Mouse (Mus musculus) yolk sac, embryonic 10.5 days (tissue): ENCODE results near the gene Zfp709.
"Not testable (repeated sequence)": the region's sequence is repeated elsewhere in the genome, so short reads cannot be mapped to it uniquely, and the experiment has no call there.

Experiments
- DNase-seq: peaks from one replicate; pipeline ENCODE4 v3.0.0-alpha.2; 2017; ENCODE audit warnings: low spot score

Gene Zfp709

GRCm38 (mm10) chr8:71925791-71926190 lies 44.0 kb downstream of the Zfp709 start:
- no peak for DNase-seq

GRCm38 (mm10) chr8:71926551-71926950 lies 44.7 kb downstream of the Zfp709 start:
- DNase-seq = no peak

- no peak for DNase-seq
Observed at GRCm38 (mm10) chr8:71927779-71928178, 46.0 kb downstream of the Zfp709 start.

- not testable (repeated sequence) for DNase-seq
Observed at GRCm38 (mm10) chr8:71938037-71938436, 56.2 kb downstream of the Zfp709 start.

DNA sequence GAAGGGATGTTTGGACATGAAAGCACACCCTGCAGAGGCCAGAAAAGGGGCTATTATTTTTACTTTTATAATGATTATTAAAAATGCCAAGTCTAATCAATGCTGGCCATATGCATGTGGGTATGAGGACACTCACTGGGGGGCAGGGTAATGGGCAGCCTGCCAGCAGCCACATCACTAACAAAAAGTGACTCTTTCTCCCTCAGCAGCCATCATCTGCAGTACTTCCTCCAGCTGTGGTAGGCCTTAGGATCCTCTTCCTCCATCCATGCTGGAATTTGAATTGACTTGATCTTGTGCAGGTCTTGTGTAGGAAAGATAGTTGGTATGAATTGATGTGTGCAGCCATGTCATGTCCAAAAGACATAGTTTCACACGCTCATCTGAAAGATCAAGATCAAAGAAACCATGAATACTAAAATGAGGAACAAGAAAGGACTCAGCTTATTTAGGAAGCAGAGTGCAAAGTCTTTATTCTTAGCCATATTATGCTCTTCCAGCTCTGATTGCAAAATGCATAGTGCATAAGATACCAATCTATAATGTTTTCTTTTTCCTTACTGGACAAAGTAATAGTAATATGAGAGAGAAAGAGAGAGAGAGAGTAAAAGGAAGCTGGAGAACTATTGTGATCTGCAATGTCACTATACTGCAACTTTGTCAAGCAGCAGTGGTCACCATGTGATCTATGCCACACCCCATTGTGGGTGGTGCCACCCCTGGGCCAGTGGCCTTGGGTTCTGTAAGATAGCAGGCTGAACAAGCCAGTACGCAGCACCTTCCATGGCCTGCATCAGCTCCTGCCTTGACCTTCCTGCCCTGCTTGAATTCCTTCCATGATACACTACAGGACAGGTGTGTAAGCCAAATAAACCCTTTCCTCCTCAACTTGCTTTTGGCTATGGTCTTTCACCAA lies 58.7 kb downstream of the Zfp709 start:
- DNase-seq = no peak

- DNase-seq = no peak
Observed at GRCm38 (mm10) chr8:71941776-71942175, 60.0 kb downstream of the Zfp709 start.
